Mouse (Mus musculus) testis, postnatal 14 days (tissue): Measurements from ENCODE around the gene C1s1.
"Not testable (repeated sequence)": the region's sequence is repeated elsewhere in the genome, so short reads cannot be mapped to it uniquely, and the experiment has no call there.

Source experiments
- DNase-seq: peaks from one replicate; pipeline ENCODE4 v3.0.0; 2021; ENCODE audit warnings: low spot score

C1s1 gene

GRCm38 (mm10) chr6:124542284-124542683 is at the start of gene C1s1:
TSS of gene C1s1 (minus strand) at chr6:124542359.
- not testable (repeated sequence) for DNase-seq

- no peak for DNase-seq
Observed at GRCm38 (mm10) chr6:124588771-124589170, 46.6 kb upstream of the C1s1 start.

- no peak for DNase-seq
Observed at GRCm38 (mm10) chr6:124586266-124586665, 44.1 kb upstream of the C1s1 start.

GRCm38 (mm10) chr6:124585761-124586160 is 43.6 kb upstream of the C1s1 start:
- peak; percentile 22 for DNase-seq

- DNase-seq, result no peak
Observed at GRCm38 (mm10) chr6:124584935-124585334, 42.8 kb upstream of the C1s1 start.

- no peak for DNase-seq
Observed at GRCm38 (mm10) chr6:124582231-124582630, 40.1 kb upstream of the C1s1 start.

- DNase-seq, result not testable (repeated sequence)
Observed at GRCm38 (mm10) chr6:124580155-124580554, 38.0 kb upstream of the C1s1 start.

- DNase-seq, result not testable (repeated sequence)
Observed at GRCm38 (mm10) chr6:124575155-124575678, 33.1 kb upstream of the C1s1 start.

- DNase-seq, result peak; percentile 33
Observed at GRCm38 (mm10) chr6:124570026-124570425, 27.9 kb upstream of the C1s1 start, which contains the start of gene C1rb. TSS of gene C1rb (plus strand) at chr6:124570294.

GRCm38 (mm10) chr6:124561611-124562010 is 19.5 kb upstream of the C1s1 start:
- not testable (repeated sequence) for DNase-seq

- not testable (repeated sequence) for DNase-seq
Observed at GRCm38 (mm10) chr6:124561156-124561555, 19.0 kb upstream of the C1s1 start.

GRCm38 (mm10) chr6:124555956-124556355 is 13.8 kb upstream of the C1s1 start:
- not testable (repeated sequence) for DNase-seq

GRCm38 (mm10) chr6:124552766-124553165 is 10.6 kb upstream of the C1s1 start:
- peak; percentile 15 for DNase-seq

GRCm38 (mm10) chr6:124549023-124549550 is 6.9 kb upstream of the C1s1 start:
- no peak for DNase-seq

- not testable (repeated sequence) for DNase-seq
Observed at GRCm38 (mm10) chr6:124547979-124548378, 5.8 kb upstream of the C1s1 start.

GRCm38 (mm10) chr6:124545425-124545824 is 3.3 kb upstream of the C1s1 start:
- no peak for DNase-seq

GRCm38 (mm10) chr6:124544466-124544865 is 2.3 kb upstream of the C1s1 start:
- peak; percentile 19 for DNase-seq

GRCm38 (mm10) chr6:124541176-124541575 is 983 bp downstream of the C1s1 start:
- not testable (repeated sequence) for DNase-seq

- not testable (repeated sequence) for DNase-seq
Observed at GRCm38 (mm10) chr6:124536125-124536829, 5.9 kb downstream of the C1s1 start.

- no peak for DNase-seq
Observed at GRCm38 (mm10) chr6:124531077-124531476, 11.1 kb downstream of the C1s1 start.

GRCm38 (mm10) chr6:124527881-124528280 is 14.3 kb downstream of the C1s1 start:
- no peak for DNase-seq

GRCm38 (mm10) chr6:124522082-124522481 is 20.1 kb downstream of the C1s1 start:
- not testable (repeated sequence) for DNase-seq

GRCm38 (mm10) chr6:124517733-124518132 is 24.4 kb downstream of the C1s1 start:
- DNase-seq, result not testable (repeated sequence)
